Mouse (Mus musculus): ENCODE data around the gene Uhrf2. TPM values are rescaled to one million over a fixed set of nuclear protein-coding genes. Genes with fewer than 3 reads are reported as not detected.

Uhrf2 gene
- polyA plus RNA-seq (2017; shearing (Covaris generic)) = 411 TPM

DNA sequence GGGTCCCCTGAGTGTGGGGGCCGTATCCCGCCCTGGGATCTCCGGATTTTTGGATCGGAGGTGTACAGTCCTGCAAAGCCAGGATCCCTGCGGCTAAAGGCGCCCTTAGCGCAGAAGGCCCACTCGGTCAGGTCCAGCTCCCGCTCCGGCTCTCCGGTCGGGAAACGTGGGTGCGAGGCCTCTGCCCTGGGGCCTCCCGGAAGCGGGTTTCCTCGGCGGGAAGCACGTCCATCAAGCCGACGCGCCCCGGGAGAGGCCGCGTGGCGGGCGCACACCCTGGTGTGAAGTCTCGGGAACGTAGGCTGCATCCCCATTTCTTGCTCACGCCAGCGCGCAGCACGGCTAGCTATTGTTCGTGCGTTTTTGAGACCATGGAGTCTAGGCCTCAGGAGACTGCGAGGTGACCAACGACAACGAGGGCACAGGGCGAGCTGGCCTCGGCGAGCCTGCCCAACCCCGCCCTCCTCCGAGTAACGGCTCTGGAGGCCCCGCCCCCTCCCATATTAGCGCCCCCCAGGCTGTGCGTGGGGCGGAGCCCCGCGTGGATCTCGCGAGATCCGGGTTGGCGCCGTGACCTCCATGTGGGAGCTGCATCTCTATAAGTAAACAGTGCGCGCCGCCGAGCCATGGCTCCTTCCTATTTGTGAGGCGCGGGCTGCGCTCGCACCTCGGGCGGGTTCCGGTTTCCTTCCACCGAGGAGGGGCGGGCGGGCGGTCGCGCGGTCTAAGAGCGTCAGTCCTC, at the start of gene Uhrf2:
Uhrf2 (plus strand) TSS at position 620 of the 742 bp plus-strand sequence.

DNA sequence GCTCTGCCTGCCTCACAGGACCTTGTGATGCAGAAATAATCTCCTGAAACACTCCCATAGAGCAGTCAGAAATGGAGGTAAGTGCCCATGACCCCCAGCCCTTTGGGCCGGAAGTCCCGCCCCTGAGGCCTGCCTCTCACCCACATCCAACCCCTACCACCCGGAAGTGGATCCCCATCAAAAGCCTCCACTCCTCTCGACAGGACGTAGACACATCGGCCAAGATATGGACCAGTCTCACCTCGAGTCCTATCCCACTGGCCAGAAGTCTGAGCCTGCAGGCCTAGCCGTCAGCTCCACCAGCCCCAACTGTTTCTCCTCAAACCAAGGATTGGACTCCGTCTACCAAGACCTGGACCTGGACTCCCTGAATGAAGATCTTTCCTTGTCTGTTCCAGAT, 26.7 kb upstream of the Uhrf2 start, which contains the start of gene Trpd52l3:
Trpd52l3 (plus strand) TSS at position 170 of the 400 bp plus-strand sequence.

Other genes with a start within 250 kb of the Uhrf2 start
- 21.7 TPM for gene 9930021J03Rik, start 224.5 kb upstream of the Uhrf2 start, polyA plus RNA-seq (2017; shearing (Covaris generic))
- 19.4 TPM for gene Ranbp6, start 217.5 kb upstream of the Uhrf2 start, polyA plus RNA-seq (2017; shearing (Covaris generic))
- 1.2 TPM for gene Il33, start 105.4 kb upstream of the Uhrf2 start, polyA plus RNA-seq (2017; shearing (Covaris generic))
- gene Trpd52l3, start 26.7 kb upstream of the Uhrf2 start, polyA plus RNA-seq (2017; shearing (Covaris generic)) = not detected
- 9.4 TPM for gene Gldc, start 144.9 kb downstream of the Uhrf2 start, polyA plus RNA-seq (2017; shearing (Covaris generic))
- not detected for gene Mbl2, start 202.4 kb downstream of the Uhrf2 start, polyA plus RNA-seq (2017; shearing (Covaris generic))

Measured in effector memory CD4-positive, alpha-beta T cell, adult 5 months (primary cell).